Mouse (Mus musculus) lung, embryonic 14.5 days (tissue): ENCODE results near the gene Prcp. TPM values are rescaled to one million over a fixed set of nuclear protein-coding genes. Genes with fewer than 3 reads are reported as not detected.
"Not testable (repeated sequence)": the region's sequence is repeated elsewhere in the genome, so short reads cannot be mapped to it uniquely, and the experiment has no call there.

Source experiments
- ATAC-seq: fragments of 200-750 bp; cut with Nextera tagmentation; 2 replicates; pipeline ENCODE4 v1.8.0; 2017; ENCODE audit warnings: mild to moderate bottlenecking, moderate TSS enrichment, moderate library complexity; ENCODE audit not compliant: insufficient read depth
- DNase-seq: peaks from one replicate; pipeline ENCODE4 v3.0.0-alpha.2; 2015
- H3K27ac ChIP-seq: fragments of 300-500 bp; sonication (generic); 2 replicates; pipeline ENCODE4 v1.5.1; 2014; ENCODE audit warnings: low read depth, mild to moderate bottlenecking, moderate library complexity
- H3K27me3 ChIP-seq: fragments of 300-500 bp; sonication (generic); 2 replicates; pipeline ENCODE4 v1.6.1; 2014; ENCODE audit warnings: low read length, control low read depth; ENCODE audit not compliant: insufficient read depth
- H3K36me3 ChIP-seq: fragments of 300-500 bp; sonication (generic); 2 replicates; pipeline ENCODE4 v1.6.1; 2014; ENCODE audit warnings: control low read depth; ENCODE audit not compliant: insufficient read depth
- H3K4me1 ChIP-seq: fragments of 300-500 bp; sonication (generic); 2 replicates; pipeline ENCODE4 v1.6.1; 2014; ENCODE audit warnings: antibody characterized with exemption, control low read depth; ENCODE audit not compliant: insufficient read depth
- H3K4me2 ChIP-seq: fragments of 300-500 bp; sonication (generic); 2 replicates; pipeline ENCODE4 v1.6.1; 2014; ENCODE audit warnings: mild to moderate bottlenecking
- H3K4me3 ChIP-seq: fragments of 300-500 bp; sonication (generic); 2 replicates; pipeline ENCODE4 v1.5.1; 2014; ENCODE audit warnings: low read depth, low read length
- H3K9ac ChIP-seq: fragments of 300-500 bp; sonication (generic); 2 replicates; pipeline ENCODE4 v1.6.1; 2014
- H3K9me3 ChIP-seq: fragments of 300-500 bp; sonication (generic); 2 replicates; pipeline ENCODE4 v1.6.1; 2016; ENCODE audit warnings: low read depth, low read length, control low read depth
- CTCF ChIP-seq: IDR thresholded peaks from 2 replicates; pipeline ENCODE4 v1.5.1; 2016; ENCODE audit warnings: antibody characterized with exemption, low read depth
- WGBS: fragments of 180-500 bp; shearing (Covaris S2); extraction: QIAGEN DNeasy Blood & Tissue Kit; methylation state at CpG from one replicate; pipeline ENCODE4 v1.1.7; 2014; 5-methylcytosine and 5-hydroxymethylcytosine counted together
- polyA plus RNA-seq: library from polyadenylated mRNA; unstranded; fragments of >200 nt; fragmentation: Nextera tagmentation; extraction: Ambion mirVana; gene quantifications from 2 replicates; pipeline ENCODE4 v1.2.1, GENCODE M21; 2014

Prcp gene
- polyA plus RNA-seq, 1 experiment from 2014 or later, result 42.2 TPM

DNA sequence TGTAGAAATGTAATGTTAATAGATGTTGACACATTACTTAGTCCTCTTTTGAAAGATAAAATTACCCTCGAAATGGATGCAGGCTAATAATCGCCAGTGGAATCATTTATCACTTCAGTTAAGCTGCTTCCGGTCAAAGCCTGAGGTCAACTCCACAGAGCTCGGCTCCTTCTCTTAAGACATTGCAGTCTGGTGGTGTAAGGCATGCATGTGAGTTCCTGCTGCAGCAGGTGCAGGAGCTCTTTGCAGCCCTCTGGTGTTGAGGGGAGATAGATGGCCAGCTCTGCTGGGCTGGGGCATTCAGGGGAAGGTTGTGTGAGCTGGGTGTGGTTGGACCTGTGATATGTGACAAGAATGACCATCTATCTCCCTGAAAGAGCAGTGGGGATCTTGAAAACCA lies 104.0 kb downstream of the Prcp start:
- Histone ChIP-seq H3K9ac (no peak overlapping the region), H3K9me3 (no peaks in the 10 kb centered on the region), H3K4me2 (no peak overlapping the region), H3K27ac (no peak overlapping the region), H3K36me3 (no peaks in the 10 kb centered on the region), H3K27me3 (no peaks in the 10 kb centered on the region), H3K4me1 (no peaks in the 10 kb centered on the region), H3K4me3 (no peak overlapping the region)
- 55% methylated on average over 4 of the region's 4 CpGs for WGBS
- ATAC-seq, result no peak
- no peak for TF ChIP-seq CTCF
- DNase-seq, result no peak

GRCm38 (mm10) chr7:92978720-92979119 lies 104.5 kb downstream of the Prcp start:
- not testable (repeated sequence) for H3K9me3 ChIP-seq, H3K9ac ChIP-seq, H3K27ac ChIP-seq, H3K4me2 ChIP-seq, H3K4me3 ChIP-seq, H3K27me3 ChIP-seq, H3K36me3 ChIP-seq, ATAC-seq, H3K4me1 ChIP-seq, DNase-seq
- WGBS, result 45% methylated on average over 6 of the region's 7 CpGs

GRCm38 (mm10) chr7:92980741-92981140 lies 106.5 kb downstream of the Prcp start:
- Histone ChIP-seq H3K4me1 (no peaks in the 10 kb centered on the region), H3K9me3 (no peaks in the 10 kb centered on the region), H3K9ac (no peak overlapping the region), H3K27me3 (no peaks in the 10 kb centered on the region), H3K36me3 (no peaks in the 10 kb centered on the region), H3K4me2 (no peak overlapping the region), H3K4me3 (no peak overlapping the region), H3K27ac (no peak overlapping the region)
- DNase-seq (no peak), ATAC-seq (no peak)
- 22% methylated on average over 2 of the region's 2 CpGs for WGBS
- TF ChIP-seq CTCF, result no peak

DNA sequence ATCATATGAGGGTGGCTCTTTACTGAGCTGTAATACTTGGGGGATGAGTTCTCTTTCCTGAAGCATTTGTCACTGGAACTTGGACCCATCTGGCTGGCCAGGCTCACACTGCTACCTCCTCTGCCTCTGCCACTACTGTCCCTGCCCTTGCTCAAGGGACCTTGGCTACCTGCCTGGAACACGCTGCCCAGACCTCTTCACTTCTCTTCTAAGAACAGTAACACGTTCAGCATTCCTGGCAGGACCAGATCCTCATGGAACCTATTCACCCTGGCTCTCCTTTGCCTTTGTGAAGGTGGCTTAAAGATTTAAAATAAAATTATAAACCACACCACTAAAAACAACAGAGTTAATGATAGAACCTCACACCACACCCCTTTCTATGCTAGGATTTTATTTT lies 107.6 kb downstream of the Prcp start:
- 53% methylated on average over 2 of the region's 2 CpGs for WGBS

More for the DNA sequence above, 107.6 kb downstream of the Prcp start:
- Histone ChIP-seq H3K27me3 (no peaks in the 10 kb centered on the region), H3K9me3 (no peaks in the 10 kb centered on the region), H3K27ac (no peak overlapping the region), H3K36me3 (no peaks in the 10 kb centered on the region), H3K4me3 (no peak overlapping the region), H3K9ac (no peak overlapping the region), H3K4me1 (no peaks in the 10 kb centered on the region), H3K4me2 (no peak overlapping the region)
- no peak for ATAC-seq
- DNase-seq, result no peak
- no peak for TF ChIP-seq CTCF

Other genes with a start within 250 kb of the Prcp start
- 5.6 and 6.2 TPM in 2 replicates for gene Ankrd42, start 237.3 kb upstream of the Prcp start, polyA plus RNA-seq
- gene Pcf11, start 204.5 kb upstream of the Prcp start, polyA plus RNA-seq, result 21.0 and 22.2 TPM in 2 replicates
- gene Rab30, start 132.9 kb upstream of the Prcp start, polyA plus RNA-seq, result 5.6 and 6.5 TPM in 2 replicates
- 20.7 and 22.2 TPM in 2 replicates for gene Ddias, start 223 bp upstream of the Prcp start, polyA plus RNA-seq
- 4.3 and 4.4 TPM in 2 replicates for gene Fam181b, start 205.4 kb downstream of the Prcp start, polyA plus RNA-seq